Comparison of ENCODE assay signal across 27 mouse cellular contexts in genomic region chr13:112829619-112830018, GRCm38 (mm10). TPM values are rescaled to one million over a fixed set of nuclear protein-coding genes. Genes with fewer than 3 reads are reported as not detected.
"Had no signal": no experiment of that assay in that cellular context is flagged by ENCODE, and none has a peak within 500 bp of the region (broad histone marks: within the 10 kb centered on the region; RNA-seq: fewer than 3 reads in every experiment).

No protein-coding gene starts in this region.

- DNase-seq: gastrocnemius, postnatal 10 days; gastrocnemius, postnatal 25 days; heart, adult 2 months; heart, postnatal 4 days; kidney, adult 11 months; kidney, adult 2 months; kidney, adult 9 months; kidney, postnatal 14 days; kidney, postnatal 36 days; layer of hippocampus, adult 9-11 months; layer of hippocampus, postnatal 36 days; left cerebral cortex, postnatal 4 days; liver, embryonic 13.5 days had no signal

- H3K9me3 ChIP-seq: heart, embryonic 13.5 days; heart, embryonic 15.5 days; hindbrain, embryonic 10.5 days; hindbrain, embryonic 12.5 days; hindbrain, embryonic 15.5 days; kidney, embryonic 15.5 days; limb, embryonic 13.5 days; limb, embryonic 15.5 days; liver, embryonic 13.5 days had no signal

- ATAC-seq: hindbrain, postnatal 0 days; intestine, embryonic 16.5 days had no signal

- H3K4me2 ChIP-seq: heart, embryonic 11.5 days; heart, embryonic 13.5 days; heart, embryonic 15.5 days; hindbrain, embryonic 12.5 days; hindbrain, embryonic 15.5 days; kidney, embryonic 15.5 days; limb, embryonic 13.5 days; limb, embryonic 15.5 days; liver, embryonic 11.5 days; liver, embryonic 13.5 days had no signal

- H3K36me3 ChIP-seq: heart, embryonic 13.5 days; heart, embryonic 15.5 days; hindbrain, embryonic 10.5 days; hindbrain, embryonic 12.5 days; hindbrain, embryonic 15.5 days; kidney, embryonic 15.5 days; limb, embryonic 13.5 days; limb, embryonic 15.5 days; liver, embryonic 13.5 days had no signal

- H3K4me3 ChIP-seq: heart, adult 2 months; heart, embryonic 13.5 days; heart, embryonic 15.5 days; hindbrain, embryonic 10.5 days; hindbrain, embryonic 12.5 days; hindbrain, embryonic 15.5 days; kidney, embryonic 15.5 days; limb, embryonic 13.5 days; limb, embryonic 15.5 days; liver, embryonic 13.5 days had no signal

- H3K9ac ChIP-seq: heart, embryonic 13.5 days; heart, embryonic 15.5 days; hindbrain, embryonic 12.5 days; hindbrain, embryonic 15.5 days; kidney, embryonic 15.5 days; limb, embryonic 13.5 days; limb, embryonic 15.5 days; liver, embryonic 13.5 days had no signal

- H3K27me3 ChIP-seq: heart, embryonic 13.5 days; heart, embryonic 15.5 days; hindbrain, embryonic 12.5 days; hindbrain, embryonic 15.5 days; kidney, embryonic 15.5 days; limb, embryonic 13.5 days; limb, embryonic 15.5 days had no signal

- H3K4me1 ChIP-seq: heart, embryonic 15.5 days had no signal

- H3K27ac ChIP-seq: heart, adult 2 months; heart, embryonic 13.5 days; heart, embryonic 15.5 days; hindbrain, embryonic 10.5 days; hindbrain, embryonic 12.5 days; hindbrain, embryonic 15.5 days; hindbrain, postnatal 0 days; kidney, embryonic 15.5 days; kidney, postnatal 0 days; limb, embryonic 13.5 days; limb, embryonic 15.5 days; liver, embryonic 13.5 days had no signal

RNA-seq across cellular contexts. Expression of gene Plpp1, which starts 29.0 kb away (rescaled TPM):
- total RNA-seq: granulocyte monocyte progenitor cell, adult 5-6 weeks had no signal
